Mouse (Mus musculus) cerebellum, adult 11-12 months (tissue): ENCODE data around the gene Hoxc13.

Experiments used
- DNase-seq: peaks from one replicate; pipeline ENCODE4 v3.0.0; 2022

Hoxc13 gene

GRCm38 (mm10) chr15:102921053-102922011 is at the start of gene Hoxc13:
Hoxc13 (plus strand) TSS chr15:102921103.
- no peak for DNase-seq

DNA sequence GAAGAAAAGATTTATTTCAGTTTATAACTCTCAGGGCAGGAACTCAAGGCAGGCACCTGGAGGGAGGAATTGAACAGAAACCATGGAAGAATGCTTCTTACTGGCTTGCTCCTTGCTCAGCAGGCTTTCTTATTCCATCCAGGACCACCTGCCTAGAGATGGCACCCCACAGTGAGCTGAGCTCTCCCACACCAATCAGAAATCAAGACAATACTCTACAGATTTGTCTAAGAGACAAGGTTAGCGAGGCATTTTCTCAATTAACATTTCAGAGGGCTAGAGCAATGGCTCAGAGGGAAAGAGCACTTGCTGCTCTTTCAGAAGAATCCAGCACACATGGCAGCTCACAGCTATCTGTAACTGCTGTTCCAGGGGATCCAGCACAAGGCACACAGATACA is 35.1 kb upstream of the Hoxc13 start:
- no peak for DNase-seq

DNA sequence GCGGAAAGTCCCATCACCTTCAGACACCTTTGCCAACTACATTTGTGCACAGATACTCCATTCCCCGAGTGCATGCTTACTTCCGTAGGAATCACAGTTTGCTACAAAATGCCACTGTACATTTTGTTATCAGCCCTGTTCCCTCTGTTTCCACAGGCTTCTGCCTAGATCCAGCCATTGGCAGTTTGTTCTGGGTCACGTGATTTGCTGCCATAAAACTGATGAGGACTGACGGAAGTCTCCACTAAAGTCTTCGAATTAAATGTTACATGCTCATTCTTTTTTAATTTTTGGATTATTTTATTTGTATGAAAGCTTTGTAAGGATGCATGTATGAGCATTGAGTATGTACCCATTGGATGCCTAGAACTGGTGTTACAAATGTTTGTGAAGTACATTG is 25.8 kb upstream of the Hoxc13 start:
- DNase-seq = no peak

DNA sequence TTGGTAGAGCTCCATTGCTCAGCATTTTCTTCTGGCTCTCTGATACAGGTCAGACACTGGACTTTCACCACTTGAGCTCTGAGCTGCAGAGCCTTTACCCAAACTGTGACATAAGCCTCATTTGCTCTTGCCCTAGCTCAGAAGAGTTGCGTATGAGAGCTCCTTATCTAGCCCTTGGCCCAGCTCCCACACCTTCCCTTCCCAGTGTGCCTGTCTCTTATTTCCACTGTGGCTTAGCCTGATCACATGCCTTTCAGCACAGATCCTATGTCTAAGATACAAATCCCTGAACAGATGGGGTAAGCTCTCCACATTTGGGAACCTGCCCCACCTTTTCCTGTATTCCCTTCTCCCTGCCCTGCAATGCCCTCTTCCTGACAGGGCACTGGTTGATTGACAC is 16.0 kb upstream of the Hoxc13 start:
- no peak for DNase-seq

DNA sequence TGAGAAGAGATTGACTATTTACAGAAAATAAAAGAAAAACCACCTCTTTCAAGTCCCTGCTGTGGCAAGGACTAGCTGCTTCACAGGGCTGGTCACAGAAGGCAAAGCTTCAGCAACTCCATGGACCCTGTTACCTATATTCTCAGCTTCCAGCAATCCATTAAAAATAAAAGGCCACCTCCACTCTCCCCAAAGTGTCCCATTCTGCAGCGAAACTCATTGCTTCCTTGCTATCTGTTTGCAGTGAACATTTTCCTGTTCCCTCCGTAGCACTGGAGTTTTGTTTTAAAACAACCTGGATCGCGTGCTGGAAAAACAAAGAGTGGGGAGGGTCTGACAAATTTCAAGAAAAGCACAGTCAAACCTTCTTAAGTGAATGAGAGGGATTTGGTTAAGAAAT is 11.4 kb upstream of the Hoxc13 start:
- DNase-seq = no peak

DNA sequence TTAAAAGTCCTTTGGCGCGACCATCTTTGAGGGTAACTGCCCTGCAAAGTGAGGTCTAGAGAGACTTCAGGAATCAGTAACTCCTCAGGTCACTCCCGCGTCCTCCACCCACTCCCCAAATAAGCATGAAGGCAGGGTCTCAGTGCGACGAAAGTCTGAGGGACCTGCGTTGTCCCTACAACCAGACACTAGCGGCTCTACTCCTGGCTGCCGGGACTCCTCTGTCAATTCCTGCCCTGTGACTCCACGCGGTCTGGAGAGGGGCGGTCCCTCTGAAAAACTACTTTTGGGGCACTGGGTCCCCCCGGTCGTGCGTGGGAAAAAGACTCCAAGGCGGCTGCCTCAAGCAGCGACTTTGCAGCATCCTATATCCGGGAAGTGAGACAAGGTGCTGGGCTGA is 10.9 kb upstream of the Hoxc13 start:
- no peak for DNase-seq

- no peak for DNase-seq
Observed at GRCm38 (mm10) chr15:102910496-102911095, 10.3 kb upstream of the Hoxc13 start.

DNA sequence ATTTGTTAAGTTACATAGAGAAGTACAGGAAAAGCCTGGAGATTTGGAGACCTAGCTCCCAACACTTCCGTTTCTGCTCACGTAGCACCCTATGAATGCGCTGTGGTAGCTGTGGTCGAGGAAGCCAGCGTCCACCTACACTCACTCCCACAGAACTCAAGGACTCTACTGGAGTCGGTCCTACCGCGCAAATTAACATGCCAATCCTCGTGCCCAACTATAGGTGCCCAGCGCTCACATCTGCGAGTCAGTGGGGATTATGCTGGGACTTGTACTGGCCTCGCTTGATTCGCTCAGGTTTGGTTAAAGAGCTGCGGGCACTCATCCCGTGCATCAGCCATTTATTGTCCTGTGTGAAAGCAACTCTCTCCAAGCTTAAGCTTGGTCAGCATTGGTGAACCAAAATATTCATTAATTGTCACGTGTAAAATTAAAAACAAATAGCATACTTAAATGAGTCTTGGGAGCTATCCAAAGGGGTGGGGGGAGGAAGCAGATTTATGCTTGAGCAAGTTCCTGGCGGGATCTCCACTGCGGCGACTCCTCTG is 7.8 kb upstream of the Hoxc13 start:
- no peak for DNase-seq

DNA sequence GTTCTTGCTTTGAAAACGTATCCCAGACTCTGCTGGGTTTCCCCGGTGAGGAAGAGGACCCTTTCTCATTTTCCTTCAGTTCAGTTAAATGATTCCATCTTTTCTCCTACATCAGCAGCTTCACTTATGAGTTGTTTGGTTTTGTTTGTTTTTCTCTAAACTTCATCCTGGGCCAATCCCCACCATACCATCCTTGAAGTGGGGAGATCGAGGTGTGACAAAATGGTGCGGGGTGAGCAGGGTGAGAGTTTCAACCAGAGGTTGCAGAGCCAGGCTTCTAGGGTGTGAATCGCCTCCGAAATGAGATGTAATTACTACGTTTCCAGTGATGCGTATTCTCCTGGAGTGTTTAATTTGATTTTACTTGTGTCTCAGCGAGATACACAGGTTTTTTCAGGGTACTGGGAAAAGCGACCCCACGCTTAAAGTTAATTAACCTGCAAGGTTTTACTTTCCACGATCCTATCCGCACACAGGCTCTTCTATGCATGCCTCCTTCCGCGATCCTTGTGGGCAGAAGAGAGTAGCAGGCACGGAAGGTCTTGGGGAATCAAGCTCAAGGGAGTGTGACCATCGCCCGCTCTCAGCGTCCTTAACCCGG is 2.8 kb upstream of the Hoxc13 start:
- DNase-seq = no peak

DNA sequence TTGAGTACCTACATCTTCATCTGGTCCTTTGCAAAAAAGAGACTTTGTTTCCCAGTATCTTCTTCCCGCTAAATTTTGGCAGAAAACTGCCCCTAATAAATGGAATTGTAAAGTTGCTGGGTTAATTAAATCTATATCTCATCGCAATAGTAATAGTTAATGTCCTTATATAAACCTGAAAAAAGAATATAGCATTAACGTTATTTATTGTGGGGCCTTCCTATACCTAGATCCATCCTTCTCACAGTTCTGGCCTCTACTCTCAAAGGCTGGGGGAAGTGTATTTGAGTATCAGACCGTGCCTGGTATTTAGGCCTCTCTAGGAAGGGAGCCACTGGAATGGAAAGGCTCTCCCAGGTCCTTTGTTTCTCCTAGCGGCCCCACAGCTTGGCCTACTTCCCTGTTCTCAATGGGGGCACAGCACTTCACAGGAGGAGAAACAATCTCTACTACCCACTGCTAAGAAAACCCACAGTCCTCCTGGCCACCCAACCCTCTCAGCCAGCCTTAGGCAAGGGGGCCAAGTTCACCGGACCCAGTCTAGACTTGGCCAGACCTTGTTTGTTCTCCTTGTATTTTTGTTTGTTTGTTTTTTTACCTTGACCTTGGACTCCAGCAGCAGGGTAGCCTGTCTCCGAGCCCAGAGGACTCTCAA is 2.2 kb upstream of the Hoxc13 start:
- DNase-seq = no peak

- DNase-seq = no peak
Observed at GRCm38 (mm10) chr15:102919336-102920180, 1.3 kb upstream of the Hoxc13 start.

DNA sequence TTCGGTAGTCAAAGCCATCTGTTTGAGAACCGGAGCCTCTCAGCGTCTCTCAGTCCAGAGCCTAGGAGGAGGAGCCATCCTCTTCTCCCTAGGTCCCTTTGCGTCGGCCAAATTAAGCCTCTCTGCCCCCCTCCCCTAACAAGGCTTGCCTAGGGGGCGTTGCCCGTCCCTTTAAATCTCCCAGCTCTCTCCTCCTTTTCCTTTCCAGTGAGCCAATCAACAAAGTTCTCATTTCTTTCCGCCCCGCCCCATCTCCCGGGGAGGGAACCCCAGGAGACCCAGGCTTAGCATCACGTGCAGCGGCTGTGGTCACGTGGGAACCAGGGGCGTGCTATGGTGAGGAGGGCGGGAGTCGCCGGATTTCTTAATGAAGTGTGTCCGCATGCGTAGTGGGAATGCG is 284 bp upstream of the Hoxc13 start:
- no peak for DNase-seq

DNA sequence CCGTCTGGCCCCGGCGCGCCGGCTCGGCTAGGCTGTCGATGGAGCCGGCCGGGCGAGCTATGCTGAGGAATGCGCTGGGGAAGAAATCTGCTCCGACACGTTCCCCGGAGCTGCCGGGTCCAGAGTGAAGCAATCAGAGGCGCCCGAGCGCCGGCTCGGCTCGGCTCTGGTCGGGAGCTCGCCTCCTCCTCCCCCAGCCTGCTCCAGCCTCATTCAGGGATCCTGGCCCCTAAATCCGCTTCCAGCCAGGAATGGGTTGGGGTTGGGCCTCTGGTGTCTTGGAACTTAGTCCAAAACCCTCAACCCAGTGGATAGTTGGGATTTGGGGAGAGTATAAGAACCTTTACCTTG is 1.1 kb downstream of the Hoxc13 start:
- DNase-seq = no peak

DNA sequence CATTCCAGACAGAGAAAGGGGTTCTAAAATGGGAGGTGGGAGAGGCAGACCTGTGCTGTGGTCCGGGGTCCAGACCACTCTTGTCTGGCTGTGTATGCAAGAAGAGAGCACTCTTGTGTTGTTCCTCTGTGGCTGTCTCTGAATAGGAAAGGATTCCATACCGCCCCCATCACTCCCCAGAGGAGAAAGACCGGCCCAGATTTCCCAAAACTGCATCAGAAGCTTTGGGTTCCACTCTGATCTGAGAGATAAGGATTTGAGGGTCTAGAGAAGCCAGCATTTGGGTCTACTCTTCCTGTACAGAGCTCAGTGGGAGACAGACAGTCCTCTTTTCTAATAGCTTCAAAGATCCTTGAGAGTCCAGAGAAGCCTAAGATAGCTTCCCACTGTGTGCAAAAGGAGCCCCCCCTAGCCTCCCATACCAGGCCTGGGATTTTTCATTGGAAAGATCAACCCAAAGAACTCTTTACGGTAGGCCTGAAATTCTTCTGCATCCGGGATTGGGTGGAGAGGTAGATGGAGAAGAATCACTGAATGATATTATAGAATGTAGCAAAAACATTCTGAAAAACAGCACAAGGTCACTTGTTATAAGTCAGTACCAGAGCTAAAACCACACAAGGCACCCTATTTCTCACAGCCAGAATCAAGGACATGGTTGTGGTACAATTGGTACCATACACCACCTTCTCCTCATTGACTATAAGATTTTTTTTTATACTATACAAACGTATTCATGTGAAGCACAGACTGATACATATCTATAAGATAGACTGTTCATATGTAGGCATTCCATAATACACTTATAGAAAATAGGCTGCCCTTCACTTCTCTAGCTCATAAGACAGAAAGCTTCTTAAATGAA is 2.0 kb downstream of the Hoxc13 start:
- DNase-seq = no peak

DNA sequence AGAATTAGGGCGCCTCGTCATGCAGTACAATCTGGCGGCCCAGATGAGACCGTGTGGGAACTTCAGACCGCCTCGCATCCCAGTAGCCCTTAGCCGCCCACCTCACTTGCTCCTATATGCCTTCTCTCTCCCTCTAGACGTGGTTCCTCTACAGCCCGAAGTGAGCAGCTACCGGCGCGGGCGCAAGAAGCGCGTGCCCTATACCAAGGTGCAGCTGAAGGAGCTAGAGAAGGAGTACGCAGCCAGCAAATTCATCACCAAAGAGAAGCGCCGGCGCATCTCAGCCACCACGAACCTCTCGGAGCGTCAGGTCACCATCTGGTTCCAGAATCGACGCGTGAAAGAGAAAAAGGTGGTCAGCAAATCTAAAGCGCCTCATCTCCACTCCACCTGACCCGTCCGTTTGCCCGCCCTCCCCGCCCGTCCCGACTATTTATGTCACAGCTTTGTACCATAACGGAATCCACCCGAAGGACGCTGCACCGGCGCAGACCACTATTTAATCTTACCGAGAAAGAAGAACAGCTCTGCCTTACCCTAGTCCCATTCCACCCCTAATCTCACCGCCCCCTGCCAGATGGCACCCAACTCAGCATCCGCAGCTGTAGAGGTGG is 6.2 kb downstream of the Hoxc13 start:
- DNase-seq = no peak

GRCm38 (mm10) chr15:102931706-102932358 is 10.9 kb downstream of the Hoxc13 start:
- no peak for DNase-seq

- no peak for DNase-seq
Observed at GRCm38 (mm10) chr15:102934438-102934837, 13.5 kb downstream of the Hoxc13 start.

- DNase-seq = no peak
Observed at GRCm38 (mm10) chr15:102934897-102935296, 14.0 kb downstream of the Hoxc13 start.

DNA sequence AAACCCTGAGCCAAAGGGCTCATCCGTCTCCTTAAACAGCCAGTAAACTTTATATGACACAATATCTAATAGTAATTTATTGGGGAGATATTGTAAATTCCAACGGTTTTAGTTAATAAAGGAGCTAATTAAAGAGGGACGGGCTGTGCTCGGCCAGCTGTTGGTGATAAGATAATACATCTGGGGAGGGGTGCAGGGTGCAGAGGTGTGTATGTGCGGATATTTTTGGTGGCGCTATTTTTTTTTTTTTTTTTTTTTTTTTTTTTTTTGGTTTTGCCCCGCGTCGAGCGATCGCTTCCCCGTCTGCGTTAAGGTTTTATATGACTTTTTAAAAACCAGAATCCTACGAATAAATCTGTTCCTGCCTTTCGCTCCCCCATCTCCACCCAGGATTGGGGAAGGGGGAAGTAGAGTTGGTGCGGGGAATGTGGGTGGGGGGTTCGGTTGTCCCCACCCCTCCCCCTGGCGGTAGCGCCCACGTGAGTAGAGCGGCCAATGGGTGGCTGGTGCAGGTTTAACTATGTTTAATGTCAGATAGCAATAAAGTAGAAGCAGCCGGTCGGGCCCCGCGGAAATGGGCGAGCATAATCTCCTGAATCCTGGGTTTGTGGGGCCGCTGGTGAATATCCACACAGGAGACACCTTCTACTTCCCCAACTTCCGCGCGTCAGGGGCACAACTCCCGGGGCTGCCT is 15.5 kb downstream of the Hoxc13 start, which contains the start of gene Hoxc12:
Gene Hoxc12, plus strand, starts transcription at position 479 of the 694 bp plus-strand sequence.
- DNase-seq = no peak
